Mouse (Mus musculus): ENCODE data around the gene Atg3.

- no peak for TF ChIP-seq POLR2A (IDR thresholded peaks at IDR 0.05; ENCODE audit: borderline replicate concordance, control insufficient read depth, low read depth, low read length)
- no peak for TF ChIP-seq CTCF (IDR thresholded peaks at IDR 0.05; ENCODE audit: control insufficient read depth, insufficient read depth, low read length)
Measured at GRCm38 (mm10) chr16:45117200-45117599, 41.4 kb upstream of the Atg3 start.
